Mouse (Mus musculus) layer of hippocampus, adult 9-10 months (tissue): ENCODE measurements around the gene Rsrc1.

Experiments used
- DNase-seq: peaks from one replicate; pipeline ENCODE4 v3.0.0; 2022; ENCODE audit warnings: low spot score

Gene Rsrc1

GRCm38 (mm10) chr3:66981101-66981661 lies at the start of gene Rsrc1:
Rsrc1 (plus strand) TSS chr3:66981390.
- no peak for DNase-seq

DNA sequence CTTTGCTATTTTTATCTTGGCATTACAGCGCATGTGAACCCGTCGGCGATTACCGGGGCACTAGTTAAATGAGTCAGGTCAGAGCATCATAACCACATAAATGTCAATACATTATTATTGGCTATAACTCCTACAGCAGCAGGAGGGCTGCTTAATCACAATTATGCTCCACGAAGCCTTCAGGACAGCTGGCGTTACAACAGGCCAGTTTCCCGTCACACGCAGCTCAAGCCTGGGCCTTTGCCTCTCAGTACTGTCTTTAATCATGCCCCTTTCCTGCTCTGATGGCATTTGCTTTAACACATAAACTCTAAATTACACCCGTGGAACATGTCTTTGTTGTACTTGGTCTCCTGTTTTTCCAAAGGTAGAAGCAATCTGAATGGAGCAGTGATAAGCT lies 41.5 kb upstream of the Rsrc1 start:
- no peak for DNase-seq

DNA sequence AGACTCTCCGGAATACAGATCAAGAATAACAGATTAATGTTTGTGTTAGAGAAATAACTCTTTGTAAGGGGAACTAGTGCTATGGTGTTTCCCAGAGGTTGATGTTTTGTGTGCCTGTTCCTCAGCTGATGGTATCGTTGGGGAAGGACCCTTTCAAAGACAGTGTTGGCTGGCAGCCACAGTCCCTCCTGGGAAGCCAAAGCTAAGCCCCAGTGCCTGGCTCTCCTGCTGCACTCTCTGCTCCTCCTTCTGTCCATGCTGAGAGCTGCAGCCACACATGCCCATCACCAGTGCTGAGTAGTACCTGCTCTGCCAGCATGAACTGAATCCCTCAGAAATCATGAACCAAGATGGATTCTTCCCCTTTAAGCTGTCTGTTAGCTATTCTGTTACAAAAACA lies 26.1 kb upstream of the Rsrc1 start:
- no peak for DNase-seq

- DNase-seq = no peak
These were observed 21.2 kb upstream of the Rsrc1 start for GRCm38 (mm10) chr3:66959972-66960371.

GRCm38 (mm10) chr3:66964884-66965283 lies 16.3 kb upstream of the Rsrc1 start:
- no peak for DNase-seq

DNA sequence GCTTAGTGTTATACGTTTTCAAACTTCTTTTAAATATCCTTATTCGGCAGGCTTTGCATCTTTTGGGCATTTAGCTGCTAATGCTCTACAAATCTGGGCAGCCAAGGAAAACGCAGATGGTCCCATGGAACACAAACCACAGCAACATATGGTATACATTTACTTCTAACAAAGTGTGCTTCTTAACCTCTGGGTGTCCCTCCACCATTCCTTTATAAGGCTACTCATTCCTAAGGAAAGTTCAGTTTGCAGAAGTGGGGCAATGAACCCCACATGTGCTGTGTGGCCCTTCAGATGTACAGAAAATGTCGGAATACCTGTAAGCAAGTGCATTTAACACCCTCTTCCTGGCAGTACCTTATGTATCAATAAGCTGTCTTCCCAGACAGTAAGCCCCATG lies 13.7 kb upstream of the Rsrc1 start:
- no peak for DNase-seq

DNA sequence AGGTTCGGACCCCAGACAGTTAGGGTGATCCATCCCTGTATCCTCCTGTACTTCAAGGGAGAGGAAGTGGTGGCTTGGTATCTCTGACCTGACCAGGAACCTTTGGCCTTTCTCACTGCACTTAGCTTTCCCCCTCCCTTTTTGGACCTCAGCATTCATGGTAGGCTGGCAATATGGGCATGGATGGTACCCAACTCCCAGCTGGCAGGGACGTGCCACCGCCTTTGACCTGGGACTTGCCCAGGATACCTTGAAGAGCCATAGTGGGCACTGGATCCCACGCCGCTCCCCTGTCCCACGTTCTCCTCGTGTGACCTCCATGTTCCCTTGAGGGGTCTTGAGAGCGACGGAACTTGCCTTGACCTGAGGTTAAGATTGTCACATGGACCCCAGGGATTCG lies 10.9 kb upstream of the Rsrc1 start:
- DNase-seq = no peak

- no peak for DNase-seq
These were observed 10.4 kb upstream of the Rsrc1 start for GRCm38 (mm10) chr3:66970661-66971331.

DNA sequence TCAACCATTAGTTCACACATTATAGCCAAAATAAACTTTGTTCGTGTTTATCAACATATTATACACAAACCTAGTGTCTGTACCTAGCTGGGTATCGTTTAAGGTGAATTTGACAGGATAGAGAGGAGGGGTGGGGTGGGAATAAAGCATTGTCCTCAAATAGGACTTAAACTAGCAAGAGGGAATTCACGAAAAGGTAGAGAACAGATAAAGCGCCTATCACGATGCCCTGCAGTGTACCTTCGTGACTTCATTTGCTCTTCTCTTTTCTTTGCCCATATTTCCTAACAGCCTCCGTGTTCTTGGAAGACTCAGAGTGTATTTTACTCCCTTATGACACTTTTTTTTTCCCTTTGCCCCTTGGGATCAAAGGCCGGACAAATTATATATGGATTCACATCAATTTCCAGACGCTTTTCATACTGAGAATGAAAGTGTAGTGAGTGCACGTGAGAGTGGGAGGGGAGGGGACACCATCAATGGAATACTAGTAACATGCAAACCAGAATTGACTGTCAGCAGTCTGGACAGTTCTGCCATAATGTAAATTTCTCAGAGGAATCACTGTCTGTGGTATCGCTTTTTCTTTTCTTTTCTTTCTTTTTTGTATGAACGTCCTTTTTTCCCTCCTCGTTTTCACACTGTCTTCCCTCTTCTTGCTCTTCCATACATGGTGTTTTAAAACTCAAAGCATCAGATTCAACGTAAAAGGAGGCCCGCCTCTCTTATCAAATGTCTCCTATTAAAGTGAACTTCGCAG lies 8.8 kb upstream of the Rsrc1 start:
- no peak for DNase-seq

- DNase-seq = no peak
These were observed 7.7 kb upstream of the Rsrc1 start for GRCm38 (mm10) chr3:66973391-66973943.

DNA sequence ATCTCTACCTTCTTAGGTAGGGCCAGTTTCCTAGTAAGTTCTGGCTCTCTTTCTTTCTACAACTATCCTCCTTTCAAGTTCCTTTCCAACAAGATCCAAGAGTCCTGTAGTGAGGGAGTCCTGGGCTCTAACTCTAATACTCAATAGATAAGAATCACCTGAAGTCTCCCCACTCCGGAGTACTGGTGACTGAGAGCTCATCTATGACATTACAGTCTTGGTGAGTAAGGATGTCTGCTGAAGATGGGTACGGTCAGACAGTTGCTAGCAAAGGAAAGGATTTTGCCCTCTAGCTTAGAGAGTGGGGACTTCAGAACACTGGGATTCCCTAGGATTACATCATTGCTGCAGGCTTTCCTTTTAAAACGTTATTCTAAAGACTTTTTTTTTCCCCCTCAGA lies 6.7 kb upstream of the Rsrc1 start:
- DNase-seq = no peak

GRCm38 (mm10) chr3:66976889-66977615 lies 4.1 kb upstream of the Rsrc1 start:
- no peak for DNase-seq

DNA sequence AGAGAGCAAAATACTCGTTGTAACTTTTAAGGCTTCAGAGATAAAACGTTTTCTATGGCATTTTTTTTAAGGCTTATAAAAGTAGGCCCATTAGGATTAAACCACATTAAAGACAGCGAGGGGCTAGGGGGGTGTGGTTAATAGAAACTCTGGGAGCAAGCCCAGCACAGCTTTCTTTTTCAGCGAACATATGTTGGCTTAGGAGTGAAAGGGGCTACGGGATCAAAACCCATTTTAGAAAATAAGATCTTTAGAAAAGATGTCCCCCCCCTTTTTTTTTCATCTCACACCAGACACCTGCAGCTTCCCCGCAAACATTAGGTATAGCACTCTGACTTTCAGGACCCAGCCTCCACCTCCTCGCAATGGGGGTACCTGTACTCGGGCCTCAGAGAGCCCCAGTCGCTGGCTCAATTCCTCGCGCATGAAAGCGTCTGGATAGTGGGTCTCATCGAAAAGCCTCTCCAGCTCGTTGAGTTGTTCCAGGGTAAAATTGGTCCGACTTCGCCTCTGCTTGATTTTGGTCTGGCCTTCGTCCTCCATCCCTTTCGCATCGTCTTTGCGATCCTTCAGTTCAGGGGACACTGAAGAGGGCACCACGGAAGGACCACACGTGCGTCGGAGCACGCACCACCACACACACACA lies 3.3 kb upstream of the Rsrc1 start:
- DNase-seq = no peak

DNA sequence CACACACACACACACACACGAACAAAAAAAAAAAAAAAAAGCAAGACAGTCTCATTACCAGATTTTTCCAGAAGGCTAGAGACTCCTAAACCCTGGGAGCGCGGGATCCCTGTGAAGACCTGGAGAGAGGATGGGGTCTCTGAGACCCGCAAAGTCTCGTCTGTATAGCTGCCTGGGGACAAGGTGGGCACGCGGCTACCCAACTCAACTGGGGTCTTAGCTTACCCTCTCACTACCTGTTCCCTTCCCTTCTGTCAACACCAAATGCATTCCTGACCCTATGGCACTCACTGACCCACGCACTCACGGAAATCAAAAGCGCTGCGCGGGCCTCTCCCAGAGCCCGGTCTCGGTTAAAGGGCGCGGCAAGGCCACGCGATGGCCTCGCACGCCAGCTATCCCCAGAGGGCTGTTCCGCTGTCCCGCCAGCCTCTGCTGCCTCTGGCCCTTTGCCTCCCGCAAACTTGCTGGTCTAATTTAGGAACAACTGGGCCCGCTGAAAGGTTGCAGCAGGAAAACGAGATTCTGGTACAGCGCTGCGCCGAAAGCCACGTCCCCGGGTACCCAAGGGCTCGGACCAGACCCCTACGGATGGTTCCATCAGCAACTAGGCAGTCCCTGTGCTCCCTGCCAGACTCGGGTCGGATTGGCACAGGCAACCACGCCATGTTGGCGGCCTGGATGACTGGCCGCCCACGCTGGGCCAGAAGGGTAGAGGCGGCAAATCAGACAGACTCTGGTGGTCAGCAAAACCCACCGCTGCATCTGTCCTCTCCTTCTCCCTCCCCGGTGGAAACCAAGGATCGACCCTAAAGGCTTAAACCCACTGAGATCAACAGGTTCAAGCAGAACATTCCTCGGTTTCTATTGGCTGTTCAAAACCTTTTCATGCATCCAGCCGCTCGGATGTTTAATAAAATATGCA lies 2.5 kb upstream of the Rsrc1 start:
- DNase-seq = no peak

DNA sequence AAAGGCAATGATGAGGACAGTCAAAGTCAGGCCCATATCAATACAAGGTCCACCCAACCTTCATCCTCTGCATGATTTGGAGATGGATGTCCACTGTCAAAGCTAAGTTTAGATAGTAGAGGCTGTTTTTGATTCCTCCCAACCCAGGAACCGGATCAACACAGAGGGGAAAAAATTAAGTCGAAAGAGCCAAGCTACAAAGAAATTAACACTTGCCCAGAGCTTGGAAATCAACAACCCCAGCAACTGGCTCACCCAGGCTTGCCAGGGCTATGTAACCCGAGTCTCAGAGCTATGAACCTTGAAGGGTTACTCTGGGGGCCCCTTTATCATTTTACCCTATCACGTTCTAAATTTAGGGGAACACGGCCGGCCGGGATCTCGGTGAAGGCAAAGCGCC lies 1.7 kb upstream of the Rsrc1 start:
- no peak for DNase-seq

- DNase-seq = no peak
These were observed 847 bp upstream of the Rsrc1 start for GRCm38 (mm10) chr3:66980111-66980975.

- DNase-seq = no peak
These were observed 516 bp downstream of the Rsrc1 start, which contains the start of gene Shox2 for GRCm38 (mm10) chr3:66981706-66982105. Shox2 (minus strand) TSS chr3:66981771.

- DNase-seq = no peak
These were observed 1.2 kb downstream of the Rsrc1 start for GRCm38 (mm10) chr3:66982181-66982911.

GRCm38 (mm10) chr3:66983481-66983880 lies 2.3 kb downstream of the Rsrc1 start:
- DNase-seq = no peak
